Mouse (Mus musculus): ENCODE measurements at regions not wholly inside any gene's neighbourhood (a gene's known extent, or its start where the extent isn't known, plus 50 kb on each side); places are given as distances from the start of the nearest gene placed in this dataset.

GRCm38 (mm10) chr6:82313691-82314090 is 88.4 kb upstream of the Tacr1 start:
- Histone ChIP-seq H3K9me3 (ENCODE audit: low read length) (no peaks in the 10 kb centered on the region), H3K9ac (no peak overlapping the region), H3K4me1 (ENCODE audit: insufficient read depth) (no peaks in the 10 kb centered on the region), H3K4me3 (ENCODE audit: low read depth, low read length) (no peak overlapping the region), H3K27me3 (ENCODE audit: insufficient read depth, low read length) (no peaks in the 10 kb centered on the region), H3K36me3 (ENCODE audit: insufficient read depth) (no peaks in the 10 kb centered on the region), H3K27ac (ENCODE audit: low read depth, low read length) (no peak overlapping the region), H3K4me2 (ENCODE audit: low read depth) (no peak overlapping the region)
- TF ChIP-seq CTCF (IDR thresholded peaks at IDR 0.05; ENCODE audit: low read depth): no peak
- no peak for ATAC-seq
- DNase-seq: no peak

Data from forebrain, postnatal 0 days (tissue).